Mouse (Mus musculus) forelimb bud, embryonic 11.5 days (tissue): ENCODE measurements around the gene Prkca.

ENCODE experiments used
- DNase-seq: peaks from one replicate; pipeline ENCODE4 v3.0.0-alpha.2; 2012; ENCODE audit warnings: low read depth, low spot score

Gene Prkca

GRCm38 (mm10) chr11:108340293-108340692 is 3.4 kb downstream of the Prkca start:
- DNase-seq = no peak

- DNase-seq = no peak
These were observed 7.3 kb downstream of the Prkca start for GRCm38 (mm10) chr11:108336445-108336844.

GRCm38 (mm10) chr11:108335536-108335935 is 8.2 kb downstream of the Prkca start:
- DNase-seq = no peak

GRCm38 (mm10) chr11:108334658-108335057 is 9.1 kb downstream of the Prkca start:
- DNase-seq = no peak

GRCm38 (mm10) chr11:108333583-108334379 is 9.9 kb downstream of the Prkca start:
- no peak for DNase-seq

- no peak for DNase-seq
These were observed 10.7 kb downstream of the Prkca start for GRCm38 (mm10) chr11:108333006-108333405.

- no peak for DNase-seq
These were observed 12.9 kb downstream of the Prkca start for GRCm38 (mm10) chr11:108330818-108331217.

- DNase-seq = no peak
These were observed 17.8 kb downstream of the Prkca start for GRCm38 (mm10) chr11:108325943-108326342.

GRCm38 (mm10) chr11:108322156-108322555 is 21.6 kb downstream of the Prkca start:
- DNase-seq = no peak

GRCm38 (mm10) chr11:108320561-108320960 is 23.2 kb downstream of the Prkca start:
- DNase-seq = no peak

GRCm38 (mm10) chr11:108319162-108319561 is 24.6 kb downstream of the Prkca start:
- no peak for DNase-seq

GRCm38 (mm10) chr11:108317878-108318277 is 25.9 kb downstream of the Prkca start:
- no peak for DNase-seq

- DNase-seq = no peak
These were observed 28.0 kb downstream of the Prkca start for GRCm38 (mm10) chr11:108315736-108316135.

- no peak for DNase-seq
These were observed 31.2 kb downstream of the Prkca start for GRCm38 (mm10) chr11:108312516-108312915.

GRCm38 (mm10) chr11:108311912-108312311 is 31.8 kb downstream of the Prkca start:
- no peak for DNase-seq

- DNase-seq = no peak
These were observed 33.9 kb downstream of the Prkca start for GRCm38 (mm10) chr11:108309791-108310190.

GRCm38 (mm10) chr11:108308253-108308652 is 35.5 kb downstream of the Prkca start:
- DNase-seq = no peak

GRCm38 (mm10) chr11:108307258-108307657 is 36.5 kb downstream of the Prkca start:
- no peak for DNase-seq

- DNase-seq = no peak
These were observed 39.9 kb downstream of the Prkca start for GRCm38 (mm10) chr11:108303787-108304186.

- DNase-seq = no peak
These were observed 41.8 kb downstream of the Prkca start for GRCm38 (mm10) chr11:108301796-108302490.

- no peak for DNase-seq
These were observed 42.7 kb downstream of the Prkca start for GRCm38 (mm10) chr11:108301036-108301435.

GRCm38 (mm10) chr11:108300443-108300842 is 43.3 kb downstream of the Prkca start:
- no peak for DNase-seq

- peak; percentile 10 for DNase-seq
These were observed 43.8 kb downstream of the Prkca start for GRCm38 (mm10) chr11:108299913-108300312.
